25 mouse cellular contexts compared by ENCODE assay signal in genomic region chr12:112489535-112489934, GRCm38 (mm10). TPM values are rescaled to one million over a fixed set of nuclear protein-coding genes. Genes with fewer than 3 reads are reported as not detected.
DNase-seq lines count a peak whose midpoint lies in the region; ATAC-seq and TF ChIP-seq lines count a peak whose summit lies in the region.
"Had no signal": no experiment of that assay in that cellular context is flagged by ENCODE, and none has a peak within 500 bp of the region (broad histone marks: within the 10 kb centered on the region; RNA-seq: fewer than 3 reads in every experiment).

No protein-coding gene starts in this region.

- intact Hi-C loops in heart, postnatal 36 days (cut with DNase I) = no loop called here
- intact Hi-C loops in heart, postnatal 10 days (cut with DNase I) = no loop called here

- H3K27me3 ChIP-seq in heart, embryonic 13.5 days (replicated peaks) = 0 out of 2 replicates have a peak, but pooled peaks cover 4% of the 10 kb centered on the region
- no peaks in the 10 kb centered on the region for H3K27me3 ChIP-seq in limb, embryonic 14.5 days (ENCODE audit: control insufficient read depth, insufficient read depth, low read length)
- peaks cover 11% of the 10 kb centered on the region; the same call in 1 of the 2 replicates for H3K27me3 ChIP-seq in limb, embryonic 10.5 days (ENCODE audit: low read depth, poor library complexity, severe bottlenecking)
- H3K27me3 ChIP-seq: embryonic facial prominence, embryonic 15.5 days; Patski had no signal

- no peak overlapping the region for H3K4me2 ChIP-seq in heart, embryonic 13.5 days
- H3K4me2 ChIP-seq in limb, embryonic 14.5 days (replicated peaks; ENCODE audit: low read depth, low read length, severe bottlenecking) = no peak overlapping the region
- H3K4me2 ChIP-seq: embryonic facial prominence, embryonic 15.5 days had no signal

- no peak for ATAC-seq in heart, embryonic 13.5 days (ENCODE audit: extremely low read depth, insufficient number of reproducible peaks, low FRiP score, low TSS enrichment)
- no peak for ATAC-seq in limb, embryonic 14.5 days (ENCODE audit: low FRiP score, low read depth)
- ATAC-seq: activated CD4-positive, CD25-positive, alpha-beta regulatory T cell, adult 4 months; forebrain, embryonic 16.5 days; hindbrain, embryonic 16.5 days; inflammation-experienced regulatory T-cells, adult 6 months; intestine, postnatal 0 days had no signal

- no peaks in the 10 kb centered on the region for H3K36me3 ChIP-seq in heart, embryonic 13.5 days
- H3K36me3 ChIP-seq in limb, embryonic 14.5 days (ENCODE audit: control insufficient read depth, insufficient read depth, low read length) = no peaks in the 10 kb centered on the region
- no peaks in the 10 kb centered on the region for H3K36me3 ChIP-seq in limb, embryonic 10.5 days
- H3K36me3 ChIP-seq: embryonic facial prominence, embryonic 15.5 days had no signal

- peak overlapping the region; percentile 99 for H3K27ac ChIP-seq in heart, embryonic 13.5 days (replicated peaks)
- peak overlapping the region; percentile 79; the same call in 1 of the 2 replicates for H3K27ac ChIP-seq in limb, embryonic 14.5 days (replicated peaks; ENCODE audit: low read depth, low read length)
- no peak overlapping the region; the same call in 1 of the 2 replicates for H3K27ac ChIP-seq in limb, embryonic 10.5 days
- H3K27ac ChIP-seq: embryonic facial prominence, embryonic 15.5 days had no signal

- WGBS in heart, embryonic 13.5 days = 87% methylated on average over 9 of the region's 9 CpGs
- 90% methylated on average over 9 of the region's 9 CpGs for WGBS in limb, embryonic 14.5 days
- WGBS in limb, embryonic 10.5 days = 91% methylated on average over 9 of the region's 9 CpGs

- no peak overlapping the region for H3K4me3 ChIP-seq in heart, embryonic 13.5 days
- H3K4me3 ChIP-seq in limb, embryonic 14.5 days (replicated peaks; ENCODE audit: low read length) = no peak overlapping the region
- no peak overlapping the region for H3K4me3 ChIP-seq in limb, embryonic 10.5 days
- H3K4me3 ChIP-seq: embryonic facial prominence, embryonic 15.5 days; erythroblast, embryonic 14.5 days had no signal

- TF ChIP-seq POLR2A in limb, embryonic 14.5 days (IDR thresholded peaks at IDR 0.05; ENCODE audit: borderline replicate concordance, extremely low read depth, insufficient read depth, insufficient read length) = no peak

- no peaks in the 10 kb centered on the region for H3K9me3 ChIP-seq in heart, embryonic 13.5 days
- H3K9me3 ChIP-seq in limb, embryonic 14.5 days (ENCODE audit: control insufficient read depth, low read length) = no peaks in the 10 kb centered on the region
- H3K9me3 ChIP-seq in limb, embryonic 10.5 days (replicated peaks) = no peaks in the 10 kb centered on the region
- H3K9me3 ChIP-seq: embryonic facial prominence, embryonic 15.5 days had no signal

- peak; percentile 93 for DNase-seq in heart, adult 11 months
- no peak for DNase-seq in heart, postnatal 36 days
- no peak for DNase-seq in heart, postnatal 10 days
- no peak for DNase-seq in limb, embryonic 14.5 days (ENCODE audit: low spot score)
- DNase-seq in limb, embryonic 10.5 days (ENCODE audit: low spot score) = no peak
- DNase-seq in natural killer cell, adult 2 months (ENCODE audit: low spot score in 2 of 2) = no peak
- DNase-seq: adrenal gland, postnatal 25 days; cerebellum, adult 2 months; cerebellum, postnatal 10 days; gastrocnemius, postnatal 14 days; kidney, adult 8-10 months had no signal

- peaks cover 64% of the 10 kb centered on the region for H3K4me1 ChIP-seq in heart, embryonic 13.5 days
- peaks cover 22% of the 10 kb centered on the region for H3K4me1 ChIP-seq in limb, embryonic 14.5 days (ENCODE audit: control insufficient read depth, insufficient read depth, low read length)
- peaks cover 29% of the 10 kb centered on the region for H3K4me1 ChIP-seq in limb, embryonic 10.5 days

- peak overlapping the region; percentile 19 for H3K9ac ChIP-seq in heart, embryonic 13.5 days
- H3K9ac ChIP-seq in limb, embryonic 14.5 days (ENCODE audit: low read depth, low read length, severe bottlenecking) = no peak overlapping the region
- H3K9ac ChIP-seq: embryonic facial prominence, embryonic 15.5 days had no signal

RNA-seq across cellular contexts. Expression of gene A530016L24Rik, which starts 0.3 kb away (rescaled TPM):
- total RNA-seq in heart, postnatal 36 days (2021) = 10 to 100 TPM; 26.0 to 29.9 TPM
- 6.0 and 6.2 TPM in 2 replicates for polyA plus RNA-seq in heart, embryonic 13.5 days (2015; fragmentation: Nextera tagmentation; extraction: Ambion mirVana)
- 10 to 100 TPM; 16.5 to 18.5 TPM for total RNA-seq in heart, postnatal 10 days (2021)
- 0.87 and 1.3 TPM in 2 replicates for polyA plus RNA-seq in limb, embryonic 14.5 days (2012; rRNA removed)
- polyA plus RNA-seq in limb, embryonic 14.5 days (2014; fragmentation: Nextera tagmentation; extraction: Ambion mirVana) = 0.47 and 0.54 TPM in 2 replicates
- polyA plus RNA-seq in limb, embryonic 10.5 days (2016; fragmentation: Nextera tagmentation; extraction: Ambion mirVana) = not detected in 2 replicates
- total RNA-seq: CH12.LX; granulocyte monocyte progenitor cell, adult 5-6 weeks had no signal
- polyA plus RNA-seq: activated CD4-positive, CD25-positive, alpha-beta regulatory T cell, adult 4 months; embryonic facial prominence, embryonic 11.5 days; forebrain, embryonic 11.5 days; hindbrain, embryonic 11.5 days; inflammation-experienced regulatory T-cells, adult 6 months had no signal

RNA-seq across cellular contexts. Expression of gene Tmem179, which starts 27.0 kb away (rescaled TPM):
- not detected for total RNA-seq in heart, postnatal 36 days (2021)
- 0.62 and 0.70 TPM in 2 replicates for polyA plus RNA-seq in heart, embryonic 13.5 days (2015; fragmentation: Nextera tagmentation; extraction: Ambion mirVana)
- total RNA-seq in heart, postnatal 10 days (2021) = not detected
- polyA plus RNA-seq in limb, embryonic 14.5 days (2012; rRNA removed) = 0.22 and 0.36 TPM in 2 replicates
- 0.28 and 0.29 TPM in 2 replicates for polyA plus RNA-seq in limb, embryonic 14.5 days (2014; fragmentation: Nextera tagmentation; extraction: Ambion mirVana)
- not detected in 2 replicates for polyA plus RNA-seq in limb, embryonic 10.5 days (2016; fragmentation: Nextera tagmentation; extraction: Ambion mirVana)
- total RNA-seq: CH12.LX; gastrocnemius, postnatal 14 days; granulocyte monocyte progenitor cell, adult 5-6 weeks had no signal
- polyA plus RNA-seq: activated CD4-positive, CD25-positive, alpha-beta regulatory T cell, adult 4 months; erythroblast, embryonic 14.5 days; inflammation-experienced regulatory T-cells, adult 6 months had no signal
